Mouse (Mus musculus) erythroblast, embryonic 14.5 days (primary cell): ENCODE measurements around the gene Zfp335.

ENCODE experiments used
- GATA1 ChIP-seq: IDR thresholded peaks from 2 replicates; pipeline ENCODE4 v1.6.1; 2012; ENCODE audit warnings: low read length, inconsistent platforms, mixed read lengths
- TAL1 ChIP-seq: IDR thresholded peaks from 3 replicates; pipeline ENCODE4 v1.6.1; 2012; ENCODE audit warnings: low read length, inconsistent platforms, mixed read lengths

DNA sequence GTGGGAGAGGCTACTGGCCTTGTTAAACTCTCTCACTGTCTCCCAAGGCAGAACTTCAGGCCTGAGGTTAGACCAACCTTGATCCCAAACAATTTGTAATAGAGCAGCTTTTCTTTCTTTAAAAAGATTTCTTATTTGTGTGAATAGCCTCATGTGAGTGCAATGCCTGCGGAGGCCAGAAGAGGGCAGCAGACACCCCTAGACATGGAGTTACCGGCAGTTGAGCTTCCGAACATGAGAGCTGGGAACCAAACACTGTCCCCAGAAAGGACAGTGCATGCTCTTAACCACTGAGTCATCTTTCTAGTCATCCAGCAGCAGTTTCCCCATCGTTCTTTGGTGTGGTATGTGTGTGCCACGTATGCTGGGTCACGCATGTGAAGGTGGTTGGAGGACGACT is 44.0 kb downstream of the Zfp335 start:
- TF ChIP-seq TAL1 (no peak), GATA1 (no peak)
